Mouse (Mus musculus): ENCODE measurements around the gene Gpn1.

The Gpn1 gene

GRCm38 (mm10) chr5:31535228-31535627, 40.7 kb downstream of the Gpn1 start:
- DNase-seq (ENCODE audit: extremely low spot score, low read depth, low spot score): no peak

GRCm38 (mm10) chr5:31559401-31559800, 64.9 kb downstream of the Gpn1 start:
- DNase-seq (ENCODE audit: extremely low spot score, low read depth, low spot score): no peak

GRCm38 (mm10) chr5:31560352-31560751, 65.8 kb downstream of the Gpn1 start:
- no peak for DNase-seq (ENCODE audit: extremely low spot score, low read depth, low spot score)

GRCm38 (mm10) chr5:31562036-31562666, 67.6 kb downstream of the Gpn1 start:
- no peak for DNase-seq (ENCODE audit: extremely low spot score, low read depth, low spot score)
